29 mouse cellular contexts compared by ENCODE assay signal in the genomic region with DNA sequence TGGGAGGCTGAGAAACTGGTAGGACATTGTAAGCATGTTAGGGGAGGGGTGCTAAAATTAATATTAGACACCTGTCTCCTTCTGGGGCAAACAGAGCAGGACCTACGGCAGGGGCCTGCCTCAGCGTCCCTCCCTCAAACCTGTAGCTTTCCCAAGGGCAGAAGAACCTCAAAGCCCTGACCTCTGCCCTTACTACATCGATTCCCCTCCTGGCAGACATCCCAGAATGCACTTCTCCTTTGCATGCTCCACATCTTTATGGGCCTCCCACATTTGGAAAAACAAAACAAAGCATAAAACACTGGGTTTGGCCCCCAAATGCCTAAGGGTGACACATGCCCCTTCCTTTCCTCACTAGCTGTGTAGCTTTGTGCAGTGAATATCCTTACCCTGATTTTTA. TPM values are rescaled to one million over a fixed set of nuclear protein-coding genes. Genes with fewer than 3 reads are reported as not detected.
A peak's percentile ranks its signal among the peaks of the same experiment; 100 is the strongest.
DNase-seq lines count a peak whose midpoint lies in the region; ATAC-seq and TF ChIP-seq lines count a peak whose summit lies in the region.
"Had no signal": no experiment of that assay in that cellular context is flagged by ENCODE, and none has a peak within 500 bp of the region (broad histone marks: within the 10 kb centered on the region; RNA-seq: fewer than 3 reads in every experiment).

No protein-coding gene starts in this region.

- TF ChIP-seq EP300 in stomach, postnatal 0 days (optimal IDR thresholded peaks at IDR 0.05): no peak

- intact Hi-C loops in gastrocnemius, adult 2 months (cut with DNase I): no loop called here
- intact Hi-C loops in heart, postnatal 25 days (cut with DNase I): no loop called here

- no peaks in the 10 kb centered on the region for H3K9me3 ChIP-seq in heart, embryonic 16.5 days (replicated peaks; ENCODE audit: control insufficient read depth, low read length)
- H3K9me3 ChIP-seq in kidney, postnatal 0 days (replicated peaks; ENCODE audit: low read length): no peaks in the 10 kb centered on the region
- no peaks in the 10 kb centered on the region for H3K9me3 ChIP-seq in stomach, postnatal 0 days (ENCODE audit: control insufficient read depth, low read length)
- H3K9me3 ChIP-seq: forebrain, embryonic 13.5 days; hindbrain, embryonic 15.5 days; limb, embryonic 12.5 days; lung, embryonic 15.5 days; midbrain, embryonic 15.5 days; neural tube, embryonic 13.5 days had no signal

- peaks cover 17% of the 10 kb centered on the region for H3K4me1 ChIP-seq in heart, embryonic 16.5 days (ENCODE audit: control insufficient read depth, insufficient read depth, low read length)
- H3K4me1 ChIP-seq in kidney, postnatal 0 days (replicated peaks; ENCODE audit: insufficient read depth, low read length): peaks cover 24% of the 10 kb centered on the region
- no peaks in the 10 kb centered on the region for H3K4me1 ChIP-seq in stomach, postnatal 0 days (replicated peaks; ENCODE audit: control insufficient read depth, insufficient read depth)

- H3K9ac ChIP-seq in heart, embryonic 16.5 days (ENCODE audit: low read length): no peak overlapping the region
- H3K9ac ChIP-seq in kidney, postnatal 0 days (ENCODE audit: low read depth, low read length): no peak overlapping the region
- 0 out of 2 replicates have a peak overlapping the region, but pooled peaks have one; percentile 13 for H3K9ac ChIP-seq in stomach, postnatal 0 days (ENCODE audit: low read length)
- H3K9ac ChIP-seq: forebrain, embryonic 13.5 days; hindbrain, embryonic 15.5 days; limb, embryonic 12.5 days; liver, embryonic 14.5 days; lung, embryonic 15.5 days; midbrain, embryonic 15.5 days; neural tube, embryonic 13.5 days had no signal

- WGBS in heart, embryonic 16.5 days: 60% methylated on average over 3 of the region's 3 CpGs
- WGBS in kidney, postnatal 0 days: 25% methylated on average over 3 of the region's 3 CpGs
- 38% methylated on average over 3 of the region's 3 CpGs for WGBS in stomach, postnatal 0 days

- peak overlapping the region; percentile 87 for H3K27ac ChIP-seq in gastrocnemius, adult 2 months
- no peak overlapping the region for H3K27ac ChIP-seq in heart, embryonic 16.5 days (ENCODE audit: low read length)
- no peak overlapping the region for H3K27ac ChIP-seq in kidney, postnatal 0 days
- H3K27ac ChIP-seq in stomach, postnatal 0 days (replicated peaks): no peak overlapping the region
- H3K27ac ChIP-seq: forebrain, embryonic 13.5 days; hindbrain, embryonic 15.5 days; limb, embryonic 12.5 days; liver, embryonic 14.5 days; lung, embryonic 15.5 days; macrophage; midbrain, embryonic 15.5 days; neural tube, embryonic 13.5 days had no signal

- peaks cover 28% of the 10 kb centered on the region for H3K27me3 ChIP-seq in heart, embryonic 16.5 days (ENCODE audit: control insufficient read depth, insufficient read depth, low read length)
- H3K27me3 ChIP-seq in kidney, postnatal 0 days (ENCODE audit: insufficient read depth, low read length): no peaks in the 10 kb centered on the region
- no peaks in the 10 kb centered on the region for H3K27me3 ChIP-seq in stomach, postnatal 0 days (ENCODE audit: control insufficient read depth, insufficient read depth, low read length)

- H3K4me3 ChIP-seq in gastrocnemius, adult 2 months: peak overlapping the region; percentile 74
- H3K4me3 ChIP-seq in heart, embryonic 16.5 days (ENCODE audit: low read length): peak overlapping the region; percentile 6; the same call in 1 of the 2 replicates
- H3K4me3 ChIP-seq in kidney, postnatal 0 days (replicated peaks; ENCODE audit: low read depth, low read length): peak overlapping the region; percentile 51; the same call in 1 of the 2 replicates
- no peak overlapping the region for H3K4me3 ChIP-seq in stomach, postnatal 0 days (ENCODE audit: low read depth, low read length)
- H3K4me3 ChIP-seq: forebrain, embryonic 13.5 days; hindbrain, embryonic 15.5 days; limb, embryonic 12.5 days; lung, embryonic 15.5 days; midbrain, embryonic 15.5 days; neural tube, embryonic 13.5 days had no signal

- no peaks in the 10 kb centered on the region; the same call in 1 of the 2 replicates for H3K36me3 ChIP-seq in heart, embryonic 16.5 days (ENCODE audit: control insufficient read depth, insufficient read depth)
- H3K36me3 ChIP-seq in kidney, postnatal 0 days (ENCODE audit: insufficient read depth, low read length): peaks cover 9% of the 10 kb centered on the region; the same call in 1 of the 2 replicates
- no peaks in the 10 kb centered on the region for H3K36me3 ChIP-seq in stomach, postnatal 0 days (ENCODE audit: control insufficient read depth, insufficient read depth, low read length)
- H3K36me3 ChIP-seq: hindbrain, embryonic 15.5 days; limb, embryonic 12.5 days; lung, embryonic 15.5 days; midbrain, embryonic 15.5 days; neural tube, embryonic 13.5 days had no signal

- DNase-seq in gastrocnemius, adult 2 months: no peak
- DNase-seq in gastrocnemius, postnatal 25 days: no peak
- DNase-seq in heart, postnatal 25 days (ENCODE audit: low spot score): no peak
- DNase-seq in kidney, postnatal 0 days (ENCODE audit: low spot score): no peak
- no peak for DNase-seq in kidney, postnatal 10 days
- DNase-seq in stomach, postnatal 0 days (ENCODE audit: low spot score): no peak
- DNase-seq: adrenal gland, postnatal 10 days; cerebellum, adult 8-10 months; kidney, postnatal 14 days; layer of hippocampus, postnatal 36 days; retina, postnatal 1 day; right cerebral cortex, postnatal 25 days; spleen, adult 18-20 months; thymus, postnatal 25 days had no signal

- H3K4me2 ChIP-seq in heart, embryonic 16.5 days (ENCODE audit: low read depth, low read length): peak overlapping the region; percentile 74
- H3K4me2 ChIP-seq in kidney, postnatal 0 days (ENCODE audit: low read length): peak overlapping the region; percentile 74
- peak overlapping the region; percentile 71 for H3K4me2 ChIP-seq in stomach, postnatal 0 days (replicated peaks; ENCODE audit: low read depth)
- H3K4me2 ChIP-seq: forebrain, embryonic 13.5 days; hindbrain, embryonic 15.5 days; limb, embryonic 12.5 days; lung, embryonic 15.5 days; midbrain, embryonic 15.5 days; neural tube, embryonic 13.5 days had no signal

- ATAC-seq in heart, embryonic 16.5 days (replicated peaks; ENCODE audit: extremely low read depth, insufficient read depth, low FRiP score): no peak
- no peak for ATAC-seq in kidney, postnatal 0 days (replicated peaks; ENCODE audit: low FRiP score, low read depth)
- ATAC-seq in stomach, postnatal 0 days (ENCODE audit: low FRiP score, low TSS enrichment): no peak
- ATAC-seq: forebrain, embryonic 13.5 days; midbrain, embryonic 15.5 days had no signal

- no peak for TF ChIP-seq CTCF in gastrocnemius, adult 2 months (IDR thresholded peaks at IDR 0.05)
- TF ChIP-seq CTCF in kidney, postnatal 0 days (IDR thresholded peaks at IDR 0.05; ENCODE audit: low read depth): no peak
- no peak for TF ChIP-seq CTCF in stomach, postnatal 0 days (IDR thresholded peaks at IDR 0.05; ENCODE audit: low read depth)

RNA-seq across cellular contexts. Expression of a gene that starts 2.5 kb away (rescaled TPM):
- total RNA-seq in gastrocnemius, adult 2 months (2021): 1 to 10 TPM; 2.4 to 3.0 TPM
- total RNA-seq in gastrocnemius, postnatal 25 days (2021): 1 to 10 TPM; 2.9 to 3.8 TPM
- polyA plus RNA-seq in heart, embryonic 16.5 days (2015; fragmentation: Nextera tagmentation; extraction: Ambion mirVana): 12.8 and 14.8 TPM in 2 replicates
- total RNA-seq in heart, postnatal 25 days (2021): 1 to 10 TPM; 7.7 to 8.5 TPM
- 48.3 and 55.1 TPM in 2 replicates for polyA plus RNA-seq in kidney, postnatal 0 days (2015; fragmentation: Nextera tagmentation; extraction: Ambion mirVana)
- 17.2 and 19.7 TPM in 2 replicates for polyA plus RNA-seq in stomach, postnatal 0 days (2015; fragmentation: Nextera tagmentation; extraction: Ambion mirVana)
- total RNA-seq: hematopoietic stem cell, adult 5-6 weeks had no signal
- polyA plus RNA-seq: macrophage had no signal

RNA-seq across cellular contexts. Expression of a gene that starts 6.4 kb away (rescaled TPM):
- not detected for total RNA-seq in gastrocnemius, adult 2 months (2021)
- not detected for total RNA-seq in gastrocnemius, postnatal 25 days (2021)
- polyA plus RNA-seq in heart, embryonic 16.5 days (2015; fragmentation: Nextera tagmentation; extraction: Ambion mirVana): 0.88 TPM in 1 of 2 replicates, not detected in the other
- total RNA-seq in heart, postnatal 25 days (2021): not detected
- 26.4 and 39.6 TPM in 2 replicates for polyA plus RNA-seq in kidney, postnatal 0 days (2015; fragmentation: Nextera tagmentation; extraction: Ambion mirVana)
- 0.73 and 1.7 TPM in 2 replicates for polyA plus RNA-seq in stomach, postnatal 0 days (2015; fragmentation: Nextera tagmentation; extraction: Ambion mirVana)
- total RNA-seq: adrenal gland, postnatal 10 days; gastrocnemius, adult 18-20 months; hematopoietic stem cell, adult 5-6 weeks; layer of hippocampus, adult 8-10 months; layer of hippocampus, postnatal 36 days; left cerebral cortex, postnatal 14 days had no signal
- polyA plus RNA-seq: forebrain, embryonic 13.5 days; hindbrain, embryonic 15.5 days; limb, embryonic 12.5 days; liver, embryonic 14.5 days; lung, embryonic 15.5 days; macrophage; midbrain, embryonic 15.5 days; neural tube, embryonic 13.5 days had no signal

RNA-seq across cellular contexts. Expression of a gene that starts 25.1 kb away (rescaled TPM):
- total RNA-seq in gastrocnemius, adult 2 months (2021): not detected
- not detected for total RNA-seq in gastrocnemius, postnatal 25 days (2021)
- not detected in 2 replicates for polyA plus RNA-seq in heart, embryonic 16.5 days (2015; fragmentation: Nextera tagmentation; extraction: Ambion mirVana)
- total RNA-seq in heart, postnatal 25 days (2021): not detected
- 2.1 and 3.6 TPM in 2 replicates for polyA plus RNA-seq in kidney, postnatal 0 days (2015; fragmentation: Nextera tagmentation; extraction: Ambion mirVana)
- 0.23 TPM in 1 of 2 replicates, not detected in the other for polyA plus RNA-seq in stomach, postnatal 0 days (2015; fragmentation: Nextera tagmentation; extraction: Ambion mirVana)
- total RNA-seq: gastrocnemius, adult 18-20 months; hematopoietic stem cell, adult 5-6 weeks; layer of hippocampus, adult 8-10 months; layer of hippocampus, postnatal 36 days; left cerebral cortex, postnatal 14 days had no signal
- polyA plus RNA-seq: embryonic facial prominence, embryonic 14.5 days; forebrain, embryonic 13.5 days; hindbrain, embryonic 15.5 days; intestine, embryonic 14.5 days; limb, embryonic 12.5 days; liver, embryonic 14.5 days; lung, embryonic 15.5 days; macrophage; midbrain, embryonic 15.5 days; neural tube, embryonic 13.5 days had no signal

RNA-seq across cellular contexts. Expression of a gene that starts 30.0 kb away (rescaled TPM):
- not detected for total RNA-seq in gastrocnemius, adult 2 months (2021)
- not detected for total RNA-seq in gastrocnemius, postnatal 25 days (2021)
- not detected in 2 replicates for polyA plus RNA-seq in heart, embryonic 16.5 days (2015; fragmentation: Nextera tagmentation; extraction: Ambion mirVana)
- total RNA-seq in heart, postnatal 25 days (2021): not detected
- not detected in 2 replicates for polyA plus RNA-seq in kidney, postnatal 0 days (2015; fragmentation: Nextera tagmentation; extraction: Ambion mirVana)
- not detected in 2 replicates for polyA plus RNA-seq in stomach, postnatal 0 days (2015; fragmentation: Nextera tagmentation; extraction: Ambion mirVana)
- total RNA-seq: adrenal gland, postnatal 10 days; gastrocnemius, adult 18-20 months; hematopoietic stem cell, adult 5-6 weeks; layer of hippocampus, adult 8-10 months; layer of hippocampus, postnatal 36 days; left cerebral cortex, postnatal 14 days had no signal
- polyA plus RNA-seq: embryonic facial prominence, embryonic 14.5 days; forebrain, embryonic 13.5 days; hindbrain, embryonic 15.5 days; intestine, embryonic 14.5 days; limb, embryonic 12.5 days; liver, embryonic 14.5 days; lung, embryonic 15.5 days; macrophage; midbrain, embryonic 15.5 days; neural tube, embryonic 13.5 days had no signal

RNA-seq across cellular contexts. Expression of a gene that starts 40.0 kb away (rescaled TPM):
- 10 to 100 TPM; 32.6 to 37.3 TPM for total RNA-seq in gastrocnemius, adult 2 months (2021)
- total RNA-seq in gastrocnemius, postnatal 25 days (2021): 10 to 100 TPM; 29.5 to 38.6 TPM
- 76.4 and 81.7 TPM in 2 replicates for polyA plus RNA-seq in heart, embryonic 16.5 days (2015; fragmentation: Nextera tagmentation; extraction: Ambion mirVana)
- total RNA-seq in heart, postnatal 25 days (2021): 10 to 100 TPM; 35.1 to 38.5 TPM
- 160 and 162 TPM in 2 replicates for polyA plus RNA-seq in kidney, postnatal 0 days (2015; fragmentation: Nextera tagmentation; extraction: Ambion mirVana)
- 110 and 121 TPM in 2 replicates for polyA plus RNA-seq in stomach, postnatal 0 days (2015; fragmentation: Nextera tagmentation; extraction: Ambion mirVana)
